Comparison of ENCODE assay signal across 13 mouse cellular contexts in the genomic region with DNA sequence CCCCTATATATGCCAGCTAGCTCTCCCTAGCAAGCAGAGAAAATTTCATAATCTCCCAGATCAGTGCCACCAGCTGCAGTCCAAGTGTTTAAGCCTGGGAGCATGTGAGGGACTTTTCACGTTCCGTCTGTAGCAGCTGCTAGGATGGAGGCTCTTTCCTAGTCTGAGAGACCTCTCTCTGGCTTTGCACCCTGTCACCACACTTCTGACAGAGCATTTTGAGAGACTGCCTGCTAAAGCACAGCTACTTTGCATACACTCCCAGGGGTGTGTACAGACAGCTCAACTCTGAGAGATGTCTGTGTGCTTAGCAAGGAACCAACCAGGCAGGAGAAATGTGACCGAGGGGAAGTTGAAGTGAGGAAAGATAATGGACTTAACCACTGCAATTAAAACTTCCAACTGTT. TPM values are rescaled to one million over a fixed set of nuclear protein-coding genes. Genes with fewer than 3 reads are reported as not detected.
DNase-seq lines count a peak whose midpoint lies in the region; ATAC-seq and TF ChIP-seq lines count a peak whose summit lies in the region.
"Had no signal": no experiment of that assay in that cellular context is flagged by ENCODE, and none has a peak within 500 bp of the region (broad histone marks: within the 10 kb centered on the region; RNA-seq: fewer than 3 reads in every experiment).

No protein-coding gene starts in this region.

- no peaks in the 10 kb centered on the region for H3K36me3 ChIP-seq in heart, embryonic 15.5 days
- no peaks in the 10 kb centered on the region for H3K36me3 ChIP-seq in embryonic facial prominence, embryonic 15.5 days
- no peaks in the 10 kb centered on the region for H3K36me3 ChIP-seq in myocyte (ENCODE audit: control insufficient read depth, insufficient read depth)
- H3K36me3 ChIP-seq: forebrain, embryonic 10.5 days; heart, embryonic 10.5 days had no signal

- intact Hi-C loops in heart, postnatal 14 days (cut with DNase I) = no loop called here
- intact Hi-C loops in left cerebral cortex, postnatal 25 days (cut with DNase I) = no loop called here
- intact Hi-C loops in left cerebral cortex, adult 2 months (cut with DNase I) = no loop called here

- TF ChIP-seq POLR2A in myocyte (IDR thresholded peaks at IDR 0.05; ENCODE audit: insufficient read length, low read depth) = no peak

- H3K9me3 ChIP-seq in heart, embryonic 15.5 days (replicated peaks) = no peaks in the 10 kb centered on the region
- no peaks in the 10 kb centered on the region for H3K9me3 ChIP-seq in embryonic facial prominence, embryonic 15.5 days (replicated peaks)
- H3K9me3 ChIP-seq: forebrain, embryonic 10.5 days; heart, embryonic 10.5 days had no signal

- H3K27me3 ChIP-seq in heart, embryonic 15.5 days = no peaks in the 10 kb centered on the region
- no peaks in the 10 kb centered on the region for H3K27me3 ChIP-seq in embryonic facial prominence, embryonic 15.5 days
- no peaks in the 10 kb centered on the region for H3K27me3 ChIP-seq in myocyte (ENCODE audit: control insufficient read depth, insufficient read depth, insufficient read length)

- H3K27ac ChIP-seq in heart, embryonic 15.5 days = no peak overlapping the region
- no peak overlapping the region for H3K27ac ChIP-seq in embryonic facial prominence, embryonic 15.5 days (replicated peaks)
- no peak overlapping the region for H3K27ac ChIP-seq in left cerebral cortex, adult 2 months
- H3K27ac ChIP-seq: forebrain, embryonic 10.5 days; heart, embryonic 10.5 days had no signal

- WGBS in heart, embryonic 15.5 days = 38% methylated on average over 3 of the region's 3 CpGs
- 47% methylated on average over 3 of the region's 3 CpGs for WGBS in embryonic facial prominence, embryonic 15.5 days

- no peak overlapping the region for H3ac ChIP-seq in myocyte (ENCODE audit: control insufficient read depth, insufficient read length)

- H3K9ac ChIP-seq in heart, embryonic 15.5 days = no peak overlapping the region
- no peak overlapping the region for H3K9ac ChIP-seq in embryonic facial prominence, embryonic 15.5 days

- H3K79me2 ChIP-seq in myocyte (ENCODE audit: control insufficient read depth, insufficient read depth) = no peaks in the 10 kb centered on the region

- no peak overlapping the region for H3K4me2 ChIP-seq in heart, embryonic 15.5 days
- H3K4me2 ChIP-seq in embryonic facial prominence, embryonic 15.5 days (replicated peaks) = no peak overlapping the region
- peak overlapping the region; percentile 32 for H3K4me2 ChIP-seq in myocyte (ENCODE audit: low read depth)

- H3K4me3 ChIP-seq in heart, embryonic 15.5 days = no peak overlapping the region
- H3K4me3 ChIP-seq in embryonic facial prominence, embryonic 15.5 days (replicated peaks) = no peak overlapping the region
- no peak overlapping the region for H3K4me3 ChIP-seq in myocyte
- no peak overlapping the region for H3K4me3 ChIP-seq in left cerebral cortex, adult 2 months
- H3K4me3 ChIP-seq: forebrain, embryonic 10.5 days; heart, embryonic 10.5 days had no signal

- peaks cover 6% of the 10 kb centered on the region; the same call in 1 of the 2 replicates for H3K4me1 ChIP-seq in heart, embryonic 15.5 days (replicated peaks)
- no peaks in the 10 kb centered on the region for H3K4me1 ChIP-seq in embryonic facial prominence, embryonic 15.5 days

- ATAC-seq in heart, embryonic 15.5 days (replicated peaks; ENCODE audit: insufficient number of reproducible peaks, insufficient read depth, low FRiP score, low read depth) = 0 out of 2 replicates have a peak, but pooled peaks have one; percentile 18
- ATAC-seq in embryonic facial prominence, embryonic 15.5 days (ENCODE audit: insufficient number of reproducible peaks, low FRiP score, low TSS enrichment, low read depth) = peak; percentile 60; the same call in 1 of the 2 replicates
- ATAC-seq: intestine, embryonic 16.5 days had no signal

- no peak for DNase-seq in heart, postnatal 14 days
- DNase-seq in MEL-GATA-1-ER (ENCODE audit: extremely low read depth, low read depth) = peak; percentile 87
- no peak for DNase-seq in left cerebral cortex, postnatal 25 days (ENCODE audit: low spot score in 2 of 2)
- no peak for DNase-seq in left cerebral cortex, adult 2 months (ENCODE audit: extremely low spot score in 1 of 2, low spot score in 2 of 2)
- DNase-seq: kidney, postnatal 4 days; lung, postnatal 14 days; thymus, postnatal 4 days had no signal

- TF ChIP-seq CTCF in left cerebral cortex, adult 2 months (IDR thresholded peaks at IDR 0.05) = no peak

TF ChIP-seq in myocyte, 11 proteins besides CTCF, POLR2A, EP300 and RAD21:
- TF ChIP-seq MYOD1 (IDR thresholded peaks at IDR 0.05; ENCODE audit: control insufficient read depth in 1 of 3, insufficient read length in 2 of 3, low read depth in 2 of 3) (peak in 1 of 3 experiments; percentile 29), SRF (IDR thresholded peaks at IDR 0.05; ENCODE audit: control insufficient read depth, insufficient read length, low read depth) (no peak), MYOG (IDR thresholded peaks at IDR 0.05; ENCODE audit: control insufficient read depth in 1 of 3, insufficient read depth in 1 of 3, insufficient read length in 2 of 3, low read depth in 2 of 3) (peak in 2 of 3 experiments; percentile 25 to 61), E2F4 (IDR thresholded peaks at IDR 0.05; ENCODE audit: insufficient read depth) (no peak), TCF12 (IDR thresholded peaks at IDR 0.05; ENCODE audit: insufficient read depth, poor library complexity, severe bottlenecking) (peak; percentile 10)

RNA-seq across cellular contexts. Expression of gene Nap1l1, which starts 32.0 kb away (rescaled TPM):
- polyA plus RNA-seq in heart, embryonic 15.5 days (2015; fragmentation: Nextera tagmentation; extraction: Ambion mirVana) = 110 TPM in 2 replicates
- total RNA-seq in heart, postnatal 14 days (2021) = 10 to 100 TPM; 59.7 to 65.9 TPM
- 192 and 198 TPM in 2 replicates for polyA plus RNA-seq in embryonic facial prominence, embryonic 15.5 days (2015; fragmentation: Nextera tagmentation; extraction: Ambion mirVana)
- polyA plus RNA-seq in myocyte (2012; fragmentation: generic; extraction: Trizol) = 130 TPM
- total RNA-seq in left cerebral cortex, postnatal 25 days (2021) = 100 to 1,000 TPM; 223 to 236 TPM
- total RNA-seq in left cerebral cortex, adult 2 months (2021) = 100 to 1,000 TPM; 217 to 237 TPM
